Mouse (Mus musculus): ENCODE measurements at regions not wholly inside any gene's neighbourhood (a gene's known extent, or its start where the extent isn't known, plus 50 kb on each side); places are given as distances from the start of the nearest gene placed in this dataset.

GRCm38 (mm10) chr16:65162766-65163165 lies 57.1 kb upstream of the Htr1f start:
- Histone ChIP-seq H3K4me3 (replicated peaks) (no peak overlapping the region), H3K4me1 (no peaks in the 10 kb centered on the region), H3K4me2 (no peak overlapping the region), H3K36me3 (no peaks in the 10 kb centered on the region), H3K9ac (replicated peaks) (no peak overlapping the region), H3K27ac (replicated peaks) (no peak overlapping the region), H3K27me3 (replicated peaks) (no peaks in the 10 kb centered on the region), H3K9me3 (replicated peaks) (no peaks in the 10 kb centered on the region)
- WGBS, result 88% methylated on average over 3 of the region's 3 CpGs
- ATAC-seq (ENCODE audit: low FRiP score), result no peak

GRCm38 (mm10) chr16:65160286-65160685 lies 54.6 kb upstream of the Htr1f start:
- 43% methylated on average over 3 of the region's 3 CpGs for WGBS
- ATAC-seq (ENCODE audit: low FRiP score), result no peak; the same call in 1 of the 2 replicates
- H3K27me3 ChIP-seq (replicated peaks), result no peaks in the 10 kb centered on the region
- no peak overlapping the region for H3K27ac ChIP-seq (replicated peaks)
- no peak overlapping the region for H3K4me2 ChIP-seq
- no peak overlapping the region for H3K9ac ChIP-seq (replicated peaks)
- no peak overlapping the region for H3K4me3 ChIP-seq (replicated peaks)
- no peaks in the 10 kb centered on the region for H3K36me3 ChIP-seq
- peaks cover 6% of the 10 kb centered on the region for H3K4me1 ChIP-seq
- no peaks in the 10 kb centered on the region for H3K9me3 ChIP-seq (replicated peaks)

GRCm38 (mm10) chr16:65155536-65155935 lies 49.9 kb upstream of the Htr1f start:
- no peaks in the 10 kb centered on the region for H3K27me3 ChIP-seq (replicated peaks)
- no peaks in the 10 kb centered on the region for H3K36me3 ChIP-seq
- no peak overlapping the region for H3K4me3 ChIP-seq (replicated peaks)
- no peak overlapping the region for H3K27ac ChIP-seq (replicated peaks)
- no peak overlapping the region for H3K4me2 ChIP-seq
- no peaks in the 10 kb centered on the region for H3K9me3 ChIP-seq (replicated peaks)
- peak; percentile 63; the same call in 1 of the 2 replicates for ATAC-seq (ENCODE audit: low FRiP score)
- H3K4me1 ChIP-seq, result peaks cover 10% of the 10 kb centered on the region
- WGBS, result 29% methylated on average over 1 of the region's 1 CpGs
- H3K9ac ChIP-seq (replicated peaks), result no peak overlapping the region

Measured in neural tube, embryonic 15.5 days (tissue).